Mouse (Mus musculus): ENCODE data around the gene Aldoart2.
"Not testable (repeated sequence)": the region's sequence is repeated elsewhere in the genome, so short reads cannot be mapped to it uniquely, and the experiment has no call there.

The Aldoart2 gene

DNA sequence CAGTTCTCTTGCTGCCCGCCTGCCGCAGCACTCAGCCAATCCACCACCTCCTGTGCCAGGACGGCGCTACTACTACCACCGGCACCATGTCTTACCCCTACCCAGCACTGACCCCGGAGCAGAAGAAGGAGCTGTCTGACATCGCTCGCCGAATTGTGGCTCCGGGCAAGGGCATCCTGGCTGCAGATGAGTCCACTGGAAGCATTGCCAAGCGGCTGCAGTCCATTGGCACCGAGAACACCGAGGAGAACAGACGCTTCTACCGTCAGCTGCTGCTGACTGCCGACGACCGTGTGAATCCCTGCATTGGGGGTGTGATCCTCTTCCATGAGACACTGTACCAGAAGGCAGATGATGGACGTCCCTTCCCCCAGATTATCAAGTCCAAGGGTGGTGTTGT, at the start of gene Aldoart2:
Gene Aldoart2 (plus strand): TSS at position 34 of the 400 bp plus-strand sequence.
- no peak for DNase-seq (ENCODE audit: low spot score)

GRCm38 (mm10) chr12:55518061-55518738, 46.8 kb upstream of the Aldoart2 start:
- peak; percentile 48 for DNase-seq (ENCODE audit: low spot score)

DNA sequence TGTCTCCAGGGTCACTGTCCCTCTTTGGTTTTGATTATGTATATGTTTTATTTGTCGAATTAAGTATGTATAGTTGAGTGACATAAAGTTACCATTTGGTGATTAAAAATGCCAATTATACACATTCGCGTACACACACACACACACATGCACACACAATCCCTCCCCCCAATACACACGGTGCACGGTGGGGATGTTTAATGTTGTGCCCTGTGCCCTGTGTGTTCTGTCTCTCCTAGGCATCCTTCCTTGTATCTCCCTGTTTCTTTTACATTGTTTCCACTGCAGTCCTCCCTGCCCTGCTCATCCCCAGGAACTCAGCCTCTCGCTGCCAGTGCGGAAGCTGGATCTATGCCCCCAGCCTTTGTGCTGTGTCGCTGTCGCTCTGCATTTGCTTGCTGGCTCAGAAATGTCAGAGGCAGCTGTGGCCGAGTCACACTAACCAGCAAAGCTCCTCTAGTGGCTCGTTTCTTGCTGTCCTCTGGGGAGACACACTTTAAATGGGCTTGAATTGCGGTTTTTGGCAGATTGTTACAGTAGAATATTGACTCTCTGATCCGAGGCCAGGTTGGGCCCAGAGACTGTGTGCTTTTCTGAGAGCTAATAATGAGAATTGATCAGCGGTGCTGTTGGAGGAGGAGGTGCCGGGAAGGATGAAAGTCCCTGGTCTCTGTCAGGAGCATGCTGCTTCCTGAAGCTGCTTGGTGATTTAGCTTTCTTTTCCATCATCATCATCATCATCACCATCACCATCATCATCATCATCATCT, 37.9 kb upstream of the Aldoart2 start:
- no peak for DNase-seq (ENCODE audit: low spot score)

GRCm38 (mm10) chr12:55536537-55537135, 28.4 kb upstream of the Aldoart2 start:
- DNase-seq (ENCODE audit: low spot score) = peak; percentile 11

DNA sequence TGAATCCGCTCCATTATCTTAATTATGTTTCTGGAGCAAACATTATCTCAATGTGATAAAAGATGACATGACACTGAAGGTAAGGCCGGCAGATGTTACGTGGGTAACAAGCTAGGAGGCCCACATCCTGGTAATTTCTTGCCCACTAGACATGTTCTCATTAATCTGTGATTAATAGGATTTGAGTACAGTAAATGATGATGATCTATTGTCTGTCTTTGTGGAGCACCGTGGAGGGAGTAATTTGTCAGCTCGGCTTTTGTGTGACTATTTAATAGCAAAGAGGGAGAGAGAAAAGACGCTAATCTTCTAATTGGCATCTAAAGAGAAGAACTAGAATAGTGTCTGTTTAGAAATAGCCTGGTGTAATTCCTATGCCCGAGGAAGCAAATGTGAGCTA, 27.3 kb upstream of the Aldoart2 start:
- no peak for DNase-seq (ENCODE audit: low spot score)

GRCm38 (mm10) chr12:55538328-55538971, 26.6 kb upstream of the Aldoart2 start:
- no peak for DNase-seq (ENCODE audit: low spot score)

DNA sequence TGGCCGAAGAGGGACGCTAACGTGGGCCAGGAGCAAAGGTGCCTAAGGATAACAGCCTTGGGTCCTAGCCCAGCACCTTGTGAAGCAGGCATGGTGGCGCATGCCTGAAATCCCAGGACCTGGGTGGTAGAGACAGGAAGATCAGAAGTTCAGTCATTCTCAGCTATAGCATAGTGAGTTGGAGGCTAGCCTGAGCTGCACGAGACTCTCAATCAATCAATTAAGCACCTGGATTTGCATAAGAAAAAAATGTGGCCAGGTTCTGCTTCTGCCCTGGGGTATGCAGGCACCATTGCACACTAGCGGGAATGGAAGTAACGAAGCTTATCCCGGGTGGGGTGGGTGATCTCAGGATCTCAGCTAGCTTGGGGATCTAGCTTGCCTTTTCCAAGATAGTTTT, 25.9 kb upstream of the Aldoart2 start:
- DNase-seq (ENCODE audit: low spot score) = no peak

DNA sequence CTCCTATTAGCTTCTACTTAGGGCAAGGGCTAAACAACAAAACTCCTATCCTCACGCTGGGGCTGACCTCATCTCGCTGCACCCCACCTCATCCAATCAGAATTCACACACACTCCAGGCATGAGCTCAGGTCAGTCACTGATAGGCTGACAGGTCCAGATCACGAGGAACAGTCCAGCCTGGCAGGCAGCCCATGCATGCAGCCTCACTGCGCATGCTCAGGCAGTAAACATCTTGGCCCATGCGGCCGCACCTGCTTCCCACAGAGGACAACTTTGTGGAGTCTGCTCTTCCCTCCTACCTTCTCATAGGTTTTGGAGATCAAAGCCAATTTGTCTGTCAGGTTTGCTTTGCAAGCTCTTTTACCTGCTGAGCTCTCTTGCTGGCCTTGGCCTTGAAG, 10.1 kb upstream of the Aldoart2 start:
- not testable (repeated sequence) for DNase-seq (ENCODE audit: low spot score)

DNA sequence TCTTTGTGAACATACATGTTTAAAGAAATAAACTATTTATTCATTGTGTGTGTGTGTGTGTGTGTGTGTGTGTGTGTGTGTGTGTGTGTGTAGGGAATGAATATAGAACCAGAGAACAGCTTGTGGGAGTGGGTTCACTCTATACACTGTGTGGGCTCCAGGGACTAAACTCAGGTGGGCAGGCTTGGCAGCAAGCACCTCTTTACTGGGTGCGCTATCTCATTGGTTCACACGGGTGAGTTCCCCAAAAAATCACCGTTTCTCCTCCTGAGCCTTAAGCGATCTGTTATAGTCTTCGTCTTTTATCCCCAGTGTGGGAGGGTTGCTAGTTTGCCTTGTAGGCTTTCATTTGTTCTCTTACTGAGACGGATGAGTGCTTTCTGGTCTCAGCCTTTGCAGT, 7.2 kb upstream of the Aldoart2 start:
- no peak for DNase-seq (ENCODE audit: low spot score)

DNA sequence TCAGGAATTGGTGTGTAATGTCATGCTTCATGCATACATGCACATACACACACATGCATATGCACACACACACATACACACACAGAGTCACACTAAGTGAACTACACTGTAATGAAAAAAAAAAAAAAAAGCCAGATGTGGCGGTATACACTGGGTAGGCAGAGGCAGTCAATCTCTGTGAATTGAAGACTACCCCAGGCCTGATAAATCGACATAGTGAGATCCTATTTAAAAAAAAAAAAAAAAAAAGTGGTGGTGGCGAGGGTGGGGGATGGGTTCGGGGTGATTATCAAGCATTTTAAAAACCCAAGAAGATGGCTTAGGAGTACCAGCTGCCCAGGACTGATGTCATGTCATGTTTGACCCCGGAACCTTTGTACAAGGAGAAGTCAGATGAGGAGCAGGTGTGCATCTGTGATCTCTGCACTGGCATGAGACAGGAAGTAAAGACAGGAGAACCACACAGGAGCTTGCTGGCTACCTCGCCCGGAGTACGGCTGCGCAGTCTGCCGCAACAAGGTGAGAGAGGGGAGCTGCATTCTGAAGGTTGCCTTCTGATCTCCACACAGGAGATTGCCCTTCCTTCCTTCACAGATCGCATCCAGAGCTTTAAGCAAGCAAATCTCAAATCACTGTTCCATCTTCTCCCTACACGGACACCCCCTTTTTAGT, 5.7 kb upstream of the Aldoart2 start:
- DNase-seq (ENCODE audit: low spot score) = no peak

GRCm38 (mm10) chr12:55560025-55560690, 4.9 kb upstream of the Aldoart2 start:
- DNase-seq (ENCODE audit: low spot score) = peak; percentile 19

- no peak for DNase-seq (ENCODE audit: low spot score)
Observed at GRCm38 (mm10) chr12:55563742-55564141, 1.3 kb upstream of the Aldoart2 start.

DNA sequence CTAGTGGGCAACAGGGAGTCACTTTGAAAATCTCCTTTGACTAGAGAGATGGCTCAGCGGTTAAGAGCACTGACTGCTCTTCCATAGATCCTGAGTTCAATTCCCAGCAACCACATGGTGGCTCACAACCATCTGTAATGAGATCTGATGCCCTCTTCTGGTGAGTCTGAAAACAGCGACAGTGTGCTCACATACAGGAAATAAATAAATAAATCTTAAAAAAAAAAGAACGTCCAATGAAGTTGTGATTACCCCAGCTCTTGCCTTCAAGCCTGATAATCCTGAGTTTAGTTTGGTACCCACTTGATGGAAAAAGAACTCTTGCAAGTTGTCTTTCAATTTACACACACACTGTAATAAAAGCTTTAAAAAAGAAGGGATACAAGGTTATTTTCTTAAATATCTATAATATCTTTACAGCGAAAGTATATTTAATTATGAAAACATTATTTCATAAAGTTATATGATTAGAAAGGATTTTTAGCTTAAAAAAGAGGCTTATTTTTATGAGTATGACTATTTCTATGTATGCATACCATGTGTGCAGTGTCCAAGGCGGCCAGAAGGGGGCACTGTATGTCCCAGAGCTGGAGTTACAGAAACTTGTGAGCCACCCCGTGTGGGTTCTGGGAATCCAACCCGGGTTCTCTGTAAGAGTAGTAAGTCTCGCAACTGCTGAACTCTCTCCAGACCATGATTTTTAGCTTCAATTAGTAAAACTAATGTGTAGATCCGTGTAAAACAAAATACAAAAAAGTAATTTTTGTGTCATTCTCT, 664 bp upstream of the Aldoart2 start:
- no peak for DNase-seq (ENCODE audit: low spot score)

DNA sequence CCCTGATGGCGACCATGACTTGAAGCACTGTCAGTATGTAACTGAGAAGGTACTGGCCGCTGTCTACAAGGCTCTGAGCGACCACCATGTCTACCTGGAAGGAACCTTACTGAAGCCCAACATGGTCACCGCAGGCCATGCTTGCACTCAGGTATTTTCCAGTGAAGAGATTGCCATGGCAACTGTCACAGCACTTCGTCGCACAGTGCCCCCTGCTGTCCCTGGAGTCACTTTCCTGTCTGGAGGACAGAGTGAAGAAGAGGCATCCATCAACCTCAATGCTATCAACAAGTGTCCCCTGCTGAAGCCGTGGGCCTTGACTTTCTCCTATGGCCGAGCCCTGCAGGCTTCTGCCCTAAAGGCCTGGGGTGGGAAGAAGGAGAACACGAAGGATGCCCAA, 828 bp downstream of the Aldoart2 start:
- no peak for DNase-seq (ENCODE audit: low spot score)

GRCm38 (mm10) chr12:55566837-55567236, 1.8 kb downstream of the Aldoart2 start:
- no peak for DNase-seq (ENCODE audit: low spot score)

GRCm38 (mm10) chr12:55568466-55568865, 3.4 kb downstream of the Aldoart2 start:
- DNase-seq (ENCODE audit: low spot score) = no peak

GRCm38 (mm10) chr12:55569676-55570075, 4.6 kb downstream of the Aldoart2 start:
- no peak for DNase-seq (ENCODE audit: low spot score)

GRCm38 (mm10) chr12:55570646-55571045, 5.6 kb downstream of the Aldoart2 start:
- no peak for DNase-seq (ENCODE audit: low spot score)

DNA sequence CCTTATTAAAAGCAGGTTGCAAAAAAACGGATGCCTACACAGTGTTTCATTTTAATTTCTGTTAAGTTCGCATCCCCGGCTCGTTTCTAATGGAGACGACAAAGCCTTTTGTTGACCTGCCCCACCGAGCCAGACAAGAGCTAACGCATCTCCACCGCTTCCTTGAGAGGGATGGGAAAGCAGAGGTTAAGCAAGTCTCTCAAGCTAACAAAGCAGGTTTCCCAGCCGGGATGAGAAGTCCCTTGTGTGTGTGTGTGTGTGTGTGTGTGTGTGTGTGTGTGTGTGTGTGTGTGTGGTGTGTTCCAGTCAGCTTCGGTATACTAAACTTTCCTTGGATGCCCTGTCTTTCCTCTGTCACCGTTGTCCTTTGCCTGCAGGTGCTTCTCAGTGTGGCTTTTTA, 6.1 kb downstream of the Aldoart2 start:
- DNase-seq (ENCODE audit: low spot score) = no peak

GRCm38 (mm10) chr12:55571661-55572060, 6.6 kb downstream of the Aldoart2 start:
- no peak for DNase-seq (ENCODE audit: low spot score)

DNA sequence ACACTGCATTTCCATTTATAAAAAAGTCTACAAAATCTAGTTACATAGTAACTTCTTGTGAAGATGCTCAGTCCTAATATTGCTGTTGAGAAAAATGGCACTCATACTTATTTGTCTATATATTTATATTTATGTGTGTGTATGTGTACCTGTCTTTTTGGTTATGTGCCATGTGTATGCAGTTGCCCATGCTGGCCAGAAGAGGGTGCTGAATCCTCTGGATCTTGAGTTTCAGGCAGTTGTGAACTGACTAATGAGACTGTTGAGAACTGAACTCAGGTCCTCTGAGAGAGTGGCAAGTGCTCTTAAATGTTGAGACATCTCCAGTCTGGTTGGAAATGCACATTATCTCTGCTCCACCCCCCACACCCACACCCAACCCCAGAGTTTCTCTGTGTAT, 8.1 kb downstream of the Aldoart2 start:
- no peak for DNase-seq (ENCODE audit: low spot score)

Data from ovary, postnatal 36 days (tissue).